Mouse (Mus musculus): ENCODE results near the gene Tedc1. TPM values are rescaled to one million over a fixed set of nuclear protein-coding genes. Genes with fewer than 3 reads are reported as not detected.

Gene Tedc1
- polyA plus RNA-seq, 1 experiment from 2014 or later, result 36.0 TPM

GRCm38 (mm10) chr12:113176960-113177725 lies 20.9 kb downstream of the Tedc1 start:
- Histone ChIP-seq H3K9ac (ENCODE audit: low read length) (no peak overlapping the region), H3K27me3 (ENCODE audit: control insufficient read depth, insufficient read depth, low read length) (no peaks in the 10 kb centered on the region), H3K4me1 (ENCODE audit: control insufficient read depth, insufficient read depth, low read length) (no peaks in the 10 kb centered on the region), H3K27ac (ENCODE audit: low read depth, low read length) (no peak overlapping the region), H3K36me3 (ENCODE audit: control insufficient read depth, insufficient read depth, low read length) (no peaks in the 10 kb centered on the region), H3K9me3 (ENCODE audit: control insufficient read depth, low read length) (no peaks in the 10 kb centered on the region), H3K4me2 (ENCODE audit: low read depth) (no peak overlapping the region), H3K4me3 (ENCODE audit: low read depth, low read length) (no peak overlapping the region)
- ATAC-seq (ENCODE audit: insufficient read depth, low FRiP score, low TSS enrichment), result no peak
- no peak for DNase-seq (ENCODE audit: low spot score)
- WGBS, result 89% methylated on average over 18 of the region's 18 CpGs

GRCm38 (mm10) chr12:113181020-113181419 lies 24.8 kb downstream of the Tedc1 start:
- no peak for ATAC-seq (ENCODE audit: insufficient read depth, low FRiP score, low TSS enrichment)
- Histone ChIP-seq H3K36me3 (ENCODE audit: control insufficient read depth, insufficient read depth, low read length) (no peaks in the 10 kb centered on the region), H3K4me2 (ENCODE audit: low read depth) (no peak overlapping the region), H3K27ac (ENCODE audit: low read depth, low read length) (no peak overlapping the region), H3K9ac (ENCODE audit: low read length) (no peak overlapping the region), H3K27me3 (ENCODE audit: control insufficient read depth, insufficient read depth, low read length) (no peaks in the 10 kb centered on the region), H3K4me1 (ENCODE audit: control insufficient read depth, insufficient read depth, low read length) (peaks cover 6% of the 10 kb centered on the region; the same call in 1 of the 2 replicates), H3K9me3 (ENCODE audit: control insufficient read depth, low read length) (no peaks in the 10 kb centered on the region), H3K4me3 (ENCODE audit: low read depth, low read length) (no peak overlapping the region)
- DNase-seq (ENCODE audit: low spot score), result no peak
- WGBS, result 58% methylated on average over 4 of the region's 4 CpGs

- no peak overlapping the region for H3K27ac ChIP-seq (ENCODE audit: low read depth, low read length)
- 0 out of 2 replicates have a peak, but pooled peaks cover 2% of the 10 kb centered on the region for H3K36me3 ChIP-seq (ENCODE audit: control insufficient read depth, insufficient read depth, low read length)
- H3K27me3 ChIP-seq (ENCODE audit: control insufficient read depth, insufficient read depth, low read length), result no peaks in the 10 kb centered on the region
- H3K4me2 ChIP-seq (ENCODE audit: low read depth), result no peak overlapping the region
- no peak for DNase-seq (ENCODE audit: low spot score)
- H3K9me3 ChIP-seq (ENCODE audit: control insufficient read depth, low read length), result no peaks in the 10 kb centered on the region
- H3K9ac ChIP-seq (ENCODE audit: low read length), result no peak overlapping the region
- 62% methylated on average over 5 of the region's 5 CpGs for WGBS
- no peak overlapping the region for H3K4me3 ChIP-seq (ENCODE audit: low read depth, low read length)
- no peak for ATAC-seq (ENCODE audit: insufficient read depth, low FRiP score, low TSS enrichment)
- peaks cover 19% of the 10 kb centered on the region for H3K4me1 ChIP-seq (ENCODE audit: control insufficient read depth, insufficient read depth, low read length)
Observed at GRCm38 (mm10) chr12:113184945-113185344, 28.7 kb downstream of the Tedc1 start.

GRCm38 (mm10) chr12:113185442-113186291 lies 29.4 kb downstream of the Tedc1 start, which contains the start of gene Tmem121:
TSS of gene Tmem121 (plus strand) at chr12:113185930.
- ATAC-seq (ENCODE audit: insufficient read depth, low FRiP score, low TSS enrichment) (peak; percentile 58), DNase-seq (ENCODE audit: low spot score) (peak; percentile 81)
- WGBS, result 2% methylated on average over 49 of the region's 63 CpGs
- Histone ChIP-seq H3K4me1 (ENCODE audit: control insufficient read depth, insufficient read depth, low read length) (peaks cover 19% of the 10 kb centered on the region), H3K27ac (ENCODE audit: low read depth, low read length) (no peak within 1 kb of the TSS), H3K9me3 (ENCODE audit: control insufficient read depth, low read length) (no peaks in the 10 kb centered on the region), H3K27me3 (ENCODE audit: control insufficient read depth, insufficient read depth, low read length) (no peaks in the 10 kb centered on the region), H3K4me3 (ENCODE audit: low read depth, low read length) (peak within 1 kb of the TSS; percentile 64), H3K9ac (ENCODE audit: low read length) (peak within 1 kb of the TSS; percentile 76), H3K36me3 (ENCODE audit: control insufficient read depth, insufficient read depth, low read length) (0 out of 2 replicates have a peak, but pooled peaks cover 2% of the 10 kb centered on the region), H3K4me2 (ENCODE audit: low read depth) (peak within 1 kb of the TSS; percentile 85)

- Histone ChIP-seq H3K27me3 (ENCODE audit: control insufficient read depth, insufficient read depth, low read length) (no peaks in the 10 kb centered on the region), H3K4me3 (ENCODE audit: low read depth, low read length) (peak overlapping the region; percentile 64), H3K4me1 (ENCODE audit: control insufficient read depth, insufficient read depth, low read length) (peaks cover 19% of the 10 kb centered on the region), H3K27ac (ENCODE audit: low read depth, low read length) (no peak overlapping the region), H3K9ac (ENCODE audit: low read length) (peak overlapping the region; percentile 76), H3K36me3 (ENCODE audit: control insufficient read depth, insufficient read depth, low read length) (0 out of 2 replicates have a peak, but pooled peaks cover 2% of the 10 kb centered on the region), H3K4me2 (ENCODE audit: low read depth) (peak overlapping the region; percentile 85), H3K9me3 (ENCODE audit: control insufficient read depth, low read length) (no peaks in the 10 kb centered on the region)
- 0 out of 2 replicates have a peak, but pooled peaks have one; percentile 2 for ATAC-seq (ENCODE audit: insufficient read depth, low FRiP score, low TSS enrichment)
- DNase-seq (ENCODE audit: low spot score), result peak; percentile 26
- WGBS, result 35% methylated on average over 12 of the region's 12 CpGs
Observed at GRCm38 (mm10) chr12:113186326-113187010, 30.2 kb downstream of the Tedc1 start.

- 48% methylated on average over 4 of the region's 4 CpGs for WGBS
- H3K27ac ChIP-seq (ENCODE audit: low read depth, low read length), result no peak overlapping the region
- DNase-seq (ENCODE audit: low spot score), result no peak
Observed at GRCm38 (mm10) chr12:113187011-113187375, 30.8 kb downstream of the Tedc1 start.

GRCm38 (mm10) chr12:113187584-113188295 lies 31.5 kb downstream of the Tedc1 start:
- ATAC-seq (ENCODE audit: insufficient read depth, low FRiP score, low TSS enrichment) (peak; percentile 28), DNase-seq (ENCODE audit: low spot score) (peak; percentile 93)
- peaks cover 19% of the 10 kb centered on the region for H3K4me1 ChIP-seq (ENCODE audit: control insufficient read depth, insufficient read depth, low read length)
- H3K9ac ChIP-seq (ENCODE audit: low read length), result peak overlapping the region; percentile 9; the same call in 1 of the 2 replicates
- no peaks in the 10 kb centered on the region for H3K27me3 ChIP-seq (ENCODE audit: control insufficient read depth, insufficient read depth, low read length)
- H3K36me3 ChIP-seq (ENCODE audit: control insufficient read depth, insufficient read depth, low read length), result 0 out of 2 replicates have a peak, but pooled peaks cover 2% of the 10 kb centered on the region
- peak overlapping the region; percentile 26 for H3K4me3 ChIP-seq (ENCODE audit: low read depth, low read length)
- no peak overlapping the region for H3K27ac ChIP-seq (ENCODE audit: low read depth, low read length)
- no peaks in the 10 kb centered on the region for H3K9me3 ChIP-seq (ENCODE audit: control insufficient read depth, low read length)
- H3K4me2 ChIP-seq (ENCODE audit: low read depth), result peak overlapping the region; percentile 85
- 3% methylated on average over 56 of the region's 56 CpGs for WGBS

More at GRCm38 (mm10) chr12:113187011-113187375, 30.8 kb downstream of the Tedc1 start:
- no peaks in the 10 kb centered on the region for H3K27me3 ChIP-seq (ENCODE audit: control insufficient read depth, insufficient read depth, low read length)
- peak overlapping the region; percentile 26 for H3K4me3 ChIP-seq (ENCODE audit: low read depth, low read length)
- no peak; the same call in 1 of the 2 replicates for ATAC-seq (ENCODE audit: insufficient read depth, low FRiP score, low TSS enrichment)
- H3K36me3 ChIP-seq (ENCODE audit: control insufficient read depth, insufficient read depth, low read length), result 0 out of 2 replicates have a peak, but pooled peaks cover 2% of the 10 kb centered on the region
- H3K9ac ChIP-seq (ENCODE audit: low read length), result peak overlapping the region; percentile 9; the same call in 1 of the 2 replicates
- peak overlapping the region; percentile 85 for H3K4me2 ChIP-seq (ENCODE audit: low read depth)
- H3K4me1 ChIP-seq (ENCODE audit: control insufficient read depth, insufficient read depth, low read length), result peaks cover 19% of the 10 kb centered on the region
- no peaks in the 10 kb centered on the region for H3K9me3 ChIP-seq (ENCODE audit: control insufficient read depth, low read length)
